Mouse (Mus musculus) left cerebral cortex, postnatal 14 days (tissue): ENCODE measurements around the gene Nr1h4. TPM values are rescaled to one million over a fixed set of nuclear protein-coding genes. Genes with fewer than 3 reads are reported as not detected.

Source experiments
- total RNA-seq, 2 experiments: library from RNA; stranded (reverse); gene quantifications; 2 replicates each; pipeline ENCODE4 v1.2.3; 2021

Gene Nr1h4
- total RNA-seq, 2 experiments from 2014 or later: 0.35 TPM; not detected in 1

Other genes with a start within 250 kb of the Nr1h4 start
- 10 to 100 TPM; 18.7 to 23.1 TPM for gene Ano4, start 188.8 kb downstream of the Nr1h4 start, total RNA-seq
- gene Gas2l3, start 89.6 kb downstream of the Nr1h4 start, total RNA-seq: 1 to 10 TPM; 1.8 to 2.6 TPM
- gene Slc17a8, start 87.7 kb upstream of the Nr1h4 start, total RNA-seq: 1 to 10 TPM; 4.6 to 5.1 TPM
- 10 to 100 TPM; 33.0 to 33.5 TPM for gene Scyl2, start 152.7 kb upstream of the Nr1h4 start, total RNA-seq
- 10 to 100 TPM; 22.5 to 23.1 TPM for gene Actr6, start 198.7 kb upstream of the Nr1h4 start, total RNA-seq
- 10 to 100 TPM; 88.6 to 90.2 TPM for gene Uhrf1bp1l, start 211.4 kb upstream of the Nr1h4 start, total RNA-seq